Mouse (Mus musculus) liver, adult 2 months (tissue): ENCODE data around the gene Egf. TPM values are rescaled to one million over a fixed set of nuclear protein-coding genes. Genes with fewer than 3 reads are reported as not detected.

Experiments used
- DNase-seq: peaks from one replicate; pipeline ENCODE4 v3.0.0-alpha.2; 2011; ENCODE audit warnings: low read depth, low spot score; ENCODE audit errors: extremely low read depth
- H3K27ac ChIP-seq: fragments of 200-500 bp; replicated peaks from 2 replicates; pipeline ENCODE4 v1.5.1; 2012; ENCODE audit warnings: low read depth, mild to moderate bottlenecking, control low read depth, inconsistent platforms, low read length; ENCODE audit not compliant: insufficient read depth
- H3K27me3 ChIP-seq: fragments of 200-500 bp; 2 replicates; pipeline ENCODE4 v1.6.1; 2012; ENCODE audit warnings: mild to moderate bottlenecking, moderate library complexity, low read length, inconsistent platforms; ENCODE audit not compliant: control insufficient read depth, insufficient read depth
- H3K36me3 ChIP-seq: fragments of 200-500 bp; 2 replicates; pipeline ENCODE4 v1.6.1; 2012; ENCODE audit warnings: low read length, inconsistent platforms; ENCODE audit not compliant: control insufficient read depth, insufficient read depth
- H3K4me1 ChIP-seq: fragments of 200-500 bp; 2 replicates; pipeline ENCODE4 v1.6.1; 2011; ENCODE audit warnings: low read length; ENCODE audit not compliant: control insufficient read depth, insufficient read depth
- H3K4me3 ChIP-seq: fragments of 200-500 bp; 2 replicates; pipeline ENCODE4 v1.5.1; 2011; ENCODE audit warnings: low read depth, mild to moderate bottlenecking, control low read depth, low read length, moderate library complexity; ENCODE audit not compliant: insufficient read depth
- H3K79me2 ChIP-seq: fragments of 200-500 bp; 2 replicates; pipeline ENCODE4 v1.6.1; 2012; ENCODE audit warnings: inconsistent platforms, mild to moderate bottlenecking, low read length, moderate library complexity; ENCODE audit not compliant: control insufficient read depth, insufficient read depth
- H3K9ac ChIP-seq: fragments of 200-500 bp; 2 replicates; pipeline ENCODE4 v1.6.1; 2012; ENCODE audit warnings: low read depth, mild to moderate bottlenecking, control low read depth, inconsistent platforms, low read length
- CTCF ChIP-seq: fragments of 200-500 bp; IDR thresholded peaks from 2 replicates; pipeline ENCODE4 v1.5.1; 2011; ENCODE audit warnings: low read depth, low read length, control low read depth
- POLR2A ChIP-seq: fragments of 200-500 bp; IDR thresholded peaks from 2 replicates; pipeline ENCODE4 v1.6.1; 2011; ENCODE audit warnings: low read length, control low read depth; ENCODE audit not compliant: insufficient read depth; ENCODE audit errors: extremely low read depth
- WGBS: fragments of 180-500 bp; shearing (Covaris S2); methylation state at CpG from one replicate; pipeline ENCODE4 v1.1.7; 2018; 5-methylcytosine and 5-hydroxymethylcytosine counted together
- polyA plus RNA-seq: library from polyadenylated mRNA; depleted of rRNA; stranded (reverse); fragments of >200 nt; gene quantifications from 2 replicates; pipeline ENCODE4 v1.2.3, GENCODE M21; 2012
- total RNA-seq: library from RNA; depleted of rRNA; stranded (reverse); fragments of >200 nt; gene quantifications from 2 replicates; pipeline ENCODE4 v1.2.3, GENCODE M21; 2014

Gene Egf
- total and polyA plus RNA-seq, 2 experiments, result 0.28 to 0.83 TPM

DNA sequence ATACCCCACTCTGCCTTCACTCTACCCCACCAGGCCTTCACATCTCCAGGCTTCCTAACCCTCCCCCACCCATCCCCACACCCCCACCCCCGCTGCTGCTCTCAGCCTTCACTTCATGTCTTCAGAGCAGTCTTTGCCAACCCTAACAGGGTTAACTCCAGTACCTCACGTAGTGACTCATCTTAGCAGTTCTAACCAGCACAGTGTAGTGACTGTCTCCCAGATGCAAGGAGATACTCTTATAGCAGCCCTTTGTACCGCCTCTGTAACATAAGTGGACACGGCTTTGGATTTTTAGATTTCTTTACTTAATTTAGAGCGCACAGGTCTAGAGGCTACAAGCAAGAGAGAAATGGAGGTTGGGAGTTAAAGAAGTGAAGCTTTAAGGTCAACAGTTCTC lies 106.5 kb downstream of the Egf start:
- peaks cover 12% of the 10 kb centered on the region for H3K4me1 ChIP-seq
- no peak overlapping the region for H3K9ac ChIP-seq
- DNase-seq, result no peak
- no peak for TF ChIP-seq POLR2A
- TF ChIP-seq CTCF, result no peak
- WGBS, result 95% methylated on average over 5 of the region's 5 CpGs
- H3K27ac ChIP-seq, result no peak overlapping the region
- H3K27me3 ChIP-seq, result no peaks in the 10 kb centered on the region
- H3K79me2 ChIP-seq, result no peaks in the 10 kb centered on the region
- H3K4me3 ChIP-seq, result no peak overlapping the region
- no peaks in the 10 kb centered on the region for H3K36me3 ChIP-seq

DNA sequence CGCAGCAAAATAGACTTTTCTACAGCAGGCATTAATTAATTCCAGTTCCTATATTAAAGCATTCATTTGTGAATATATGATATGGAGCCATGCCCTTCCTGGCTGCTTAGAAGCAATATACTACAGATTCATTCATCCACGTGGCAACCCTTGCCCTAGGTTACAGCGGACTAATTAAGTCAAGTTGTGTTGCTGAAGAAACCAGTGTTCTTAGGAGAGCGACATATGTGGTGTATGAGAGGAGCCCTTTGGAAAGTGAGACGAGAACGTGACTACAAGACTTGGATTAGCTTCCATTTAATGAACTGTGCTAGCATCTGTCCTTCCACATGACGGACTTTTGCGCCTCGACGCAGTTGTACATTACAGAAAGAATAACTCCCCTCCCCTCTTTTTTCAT lies 107.8 kb downstream of the Egf start:
- TF ChIP-seq POLR2A (no peak), CTCF (no peak)
- no peak overlapping the region for H3K9ac ChIP-seq
- no peak overlapping the region for H3K27ac ChIP-seq
- H3K79me2 ChIP-seq, result no peaks in the 10 kb centered on the region
- no peaks in the 10 kb centered on the region for H3K27me3 ChIP-seq
- no peak for DNase-seq
- peaks cover 12% of the 10 kb centered on the region for H3K4me1 ChIP-seq
- H3K4me3 ChIP-seq, result no peak overlapping the region
- no peaks in the 10 kb centered on the region for H3K36me3 ChIP-seq
- 96% methylated on average over 10 of the region's 10 CpGs for WGBS

GRCm38 (mm10) chr3:129646781-129647180 lies 108.3 kb downstream of the Egf start:
- DNase-seq, result no peak
- no peak for TF ChIP-seq POLR2A
- no peak for TF ChIP-seq CTCF
- peaks cover 10% of the 10 kb centered on the region for H3K4me1 ChIP-seq
- H3K27ac ChIP-seq, result no peak overlapping the region
- no peaks in the 10 kb centered on the region for H3K36me3 ChIP-seq
- no peak overlapping the region for H3K9ac ChIP-seq
- H3K79me2 ChIP-seq, result no peaks in the 10 kb centered on the region
- H3K27me3 ChIP-seq, result no peaks in the 10 kb centered on the region
- H3K4me3 ChIP-seq, result no peak overlapping the region
- 86% methylated on average over 5 of the region's 5 CpGs for WGBS

DNA sequence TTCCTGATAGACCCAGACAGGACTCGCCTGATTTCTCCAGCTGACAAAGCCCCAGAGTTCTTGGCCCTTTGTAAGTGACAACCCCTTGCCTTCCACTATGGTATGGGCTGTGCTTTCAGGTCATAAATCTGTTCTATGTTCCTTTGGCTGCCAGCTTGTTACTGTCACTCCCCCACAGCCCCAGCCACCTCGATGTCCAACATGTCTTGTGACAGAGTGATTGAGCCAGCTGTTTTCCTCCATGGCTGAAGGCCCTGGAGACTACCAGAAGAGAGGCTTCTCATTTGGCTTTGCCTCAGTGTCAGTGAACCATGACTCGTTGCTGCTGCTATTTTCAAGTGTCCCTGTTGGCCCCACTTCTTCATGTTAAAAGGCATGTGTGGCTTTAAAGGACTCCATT lies 109.7 kb downstream of the Egf start:
- H3K4me3 ChIP-seq, result no peak overlapping the region
- no peak overlapping the region for H3K9ac ChIP-seq
- no peaks in the 10 kb centered on the region for H3K36me3 ChIP-seq
- H3K27ac ChIP-seq, result no peak overlapping the region
- 0 out of 2 replicates have a peak, but pooled peaks cover 3% of the 10 kb centered on the region for H3K4me1 ChIP-seq
- TF ChIP-seq CTCF (no peak), POLR2A (no peak)
- WGBS, result 66% methylated on average over 3 of the region's 3 CpGs
- no peaks in the 10 kb centered on the region for H3K27me3 ChIP-seq
- H3K79me2 ChIP-seq, result no peaks in the 10 kb centered on the region
- no peak for DNase-seq

DNA sequence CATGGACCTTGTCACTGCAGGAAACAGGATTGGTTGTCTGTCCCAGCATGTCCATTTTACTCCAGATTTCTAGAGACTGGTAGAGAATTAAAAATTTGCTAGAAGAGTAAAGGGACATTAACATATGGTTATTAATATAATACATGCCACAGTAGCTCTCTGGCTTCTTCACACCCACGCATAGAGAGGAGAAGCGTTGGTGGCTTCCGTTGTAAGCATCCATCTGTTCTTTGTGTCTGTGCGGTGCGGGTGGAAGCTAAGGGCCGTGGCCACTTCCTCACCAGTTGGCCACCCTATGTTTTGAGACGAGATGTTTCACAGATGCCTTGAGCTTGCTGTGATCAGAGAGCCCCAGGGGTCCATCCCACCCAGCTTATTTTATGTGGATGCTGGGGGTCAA lies 113.5 kb downstream of the Egf start:
- WGBS, result 89% methylated on average over 7 of the region's 7 CpGs
- no peak for DNase-seq
- no peak for TF ChIP-seq POLR2A
- TF ChIP-seq CTCF, result no peak
- Histone ChIP-seq H3K36me3 (no peaks in the 10 kb centered on the region), H3K27me3 (no peaks in the 10 kb centered on the region), H3K4me1 (no peaks in the 10 kb centered on the region), H3K4me3 (no peak overlapping the region), H3K9ac (no peak overlapping the region), H3K79me2 (no peaks in the 10 kb centered on the region), H3K27ac (no peak overlapping the region)

- Histone ChIP-seq H3K9ac (no peak overlapping the region), H3K4me3 (no peak overlapping the region), H3K27me3 (no peaks in the 10 kb centered on the region), H3K79me2 (no peaks in the 10 kb centered on the region), H3K36me3 (peaks cover 8% of the 10 kb centered on the region), H3K4me1 (no peaks in the 10 kb centered on the region), H3K27ac (no peak overlapping the region)
- no peak for DNase-seq
- WGBS, result 83% methylated on average over 10 of the region's 10 CpGs
- TF ChIP-seq CTCF, result no peak
- no peak for TF ChIP-seq POLR2A
Observed at GRCm38 (mm10) chr3:129640211-129641000, 114.7 kb downstream of the Egf start.
